Mouse (Mus musculus) embryonic fibroblast, embryonic 13.5 days (primary cell): Measurements from ENCODE around the gene Bpi.

ENCODE experiments used
- CTCF ChIP-seq: IDR thresholded peaks from 2 replicates; pipeline ENCODE4 v1.5.1; 2011; ENCODE audit warnings: mild to moderate bottlenecking, control low read depth, low read length, moderate library complexity, borderline replicate concordance; ENCODE audit not compliant: insufficient read depth
- POLR2A ChIP-seq: IDR thresholded peaks from 2 replicates; pipeline ENCODE4 v1.6.1; 2011; ENCODE audit warnings: low read depth, mild to moderate bottlenecking, control low read depth, low read length, moderate library complexity

DNA sequence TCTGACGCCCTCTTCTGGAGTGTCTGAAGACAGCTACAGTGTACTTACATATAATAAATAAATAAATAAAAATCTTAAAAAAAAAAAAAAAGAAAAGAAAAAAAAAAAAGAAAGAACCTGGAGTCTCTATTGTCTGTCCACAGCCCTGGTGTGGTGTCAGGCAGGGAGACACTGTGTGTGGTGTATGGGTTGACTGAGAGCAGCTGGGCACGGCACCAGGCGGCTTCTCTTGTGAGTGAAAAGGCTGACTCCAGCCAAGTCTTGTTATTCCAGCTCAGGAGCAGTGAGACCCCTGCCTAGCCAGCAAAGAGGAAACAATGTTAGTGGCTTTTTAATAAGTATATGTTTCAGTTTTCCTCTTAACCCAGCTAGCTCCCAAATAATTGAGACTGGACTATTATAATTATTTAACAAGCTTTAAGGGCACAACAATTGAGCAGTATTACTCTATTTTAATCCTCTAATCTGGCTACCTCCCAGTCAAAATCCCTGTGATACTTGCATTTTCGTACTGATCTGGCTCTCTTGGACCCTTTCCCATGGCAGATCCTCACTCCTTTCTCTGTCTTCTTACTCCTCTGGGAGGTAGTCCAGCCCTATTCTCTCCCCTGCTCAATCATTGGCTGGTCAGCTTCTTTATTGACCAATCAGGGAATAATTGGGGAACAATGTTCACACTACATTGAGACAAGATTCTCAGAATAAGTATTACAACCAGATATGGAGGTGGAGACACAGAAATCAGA lies 12.6 kb upstream of the Bpi start:
- TF ChIP-seq CTCF (no peak), POLR2A (no peak)
